Mouse (Mus musculus): Measurements from ENCODE around the gene 3110009E18Rik. TPM values are rescaled to one million over a fixed set of nuclear protein-coding genes. Genes with fewer than 3 reads are reported as not detected.

Gene 3110009E18Rik
- 10.1 TPM for polyA plus RNA-seq (2014; fragmentation: Illumina TruSeq; extraction: RNeasy Lipid Tissue Mini Kit (QIAGEN cat#74804); ENCODE audit: insufficient read depth, low read depth, low replicate concordance)

GRCm38 (mm10) chr1:120120969-120121811, at the start of gene 3110009E18Rik, which contains the start of gene Dbi:
Gene 3110009E18Rik, plus strand, starts transcription at chr1:120121187.
Gene Dbi, minus strand, starts transcription at chr1:120121078.

DNA sequence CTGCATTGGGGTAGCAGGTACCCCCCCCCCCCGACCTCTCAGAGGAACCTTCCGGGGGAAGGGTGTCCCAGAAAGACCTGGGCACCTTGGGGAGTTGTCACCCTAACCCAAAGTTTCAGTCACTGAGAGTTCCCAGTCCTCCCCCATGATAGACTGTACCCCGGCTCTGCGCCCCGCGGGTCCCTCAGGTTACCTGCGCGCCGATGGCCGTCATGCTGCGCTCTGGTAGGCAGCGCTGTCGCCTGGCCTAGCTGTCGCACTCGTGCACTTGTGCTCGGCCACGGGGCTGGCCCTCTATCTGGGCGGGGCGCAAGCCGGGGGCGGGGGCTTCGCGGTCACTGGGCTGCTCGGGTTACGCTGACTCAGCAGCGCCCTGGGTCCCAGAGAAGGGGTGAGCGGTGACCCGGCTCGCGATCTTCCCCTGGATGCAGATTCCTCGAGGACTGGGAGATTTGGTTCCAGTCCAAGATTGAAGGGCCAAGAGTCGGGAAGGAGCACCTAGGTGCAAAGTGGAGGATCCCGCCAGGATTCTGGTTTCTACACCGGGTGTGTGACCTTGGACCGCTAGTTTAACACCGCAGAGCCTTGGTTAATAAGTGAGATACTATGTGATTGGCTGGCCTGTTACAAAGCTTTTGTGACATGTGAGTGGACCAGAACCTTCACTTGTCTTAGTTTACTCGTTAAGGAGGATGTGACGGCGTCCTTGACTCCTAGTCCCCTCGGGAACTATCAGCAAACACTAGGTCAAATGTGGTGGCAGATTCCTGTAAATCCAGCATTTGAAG, 47.3 kb upstream of the 3110009E18Rik start, which contains the start of gene Tmem37:
Gene Tmem37, minus strand, starts transcription at position 556 of the 788 bp plus-strand sequence.

Other genes with a start within 250 kb of the 3110009E18Rik start
- gene Tmem177, start 208.0 kb upstream of the 3110009E18Rik start, polyA plus RNA-seq (2014; fragmentation: Illumina TruSeq; extraction: RNeasy Lipid Tissue Mini Kit (QIAGEN cat#74804); ENCODE audit: insufficient read depth, low read depth, low replicate concordance), result 3.7 TPM
- 1.2 TPM for gene Cfap221, start 124.0 kb upstream of the 3110009E18Rik start, polyA plus RNA-seq (2014; fragmentation: Illumina TruSeq; extraction: RNeasy Lipid Tissue Mini Kit (QIAGEN cat#74804); ENCODE audit: insufficient read depth, low read depth, low replicate concordance)
- gene Sctr, start 114.3 kb upstream of the 3110009E18Rik start, polyA plus RNA-seq (2014; fragmentation: Illumina TruSeq; extraction: RNeasy Lipid Tissue Mini Kit (QIAGEN cat#74804); ENCODE audit: insufficient read depth, low read depth, low replicate concordance), result 0.14 TPM
- gene Tmem37, start 47.1 kb upstream of the 3110009E18Rik start, polyA plus RNA-seq (2014; fragmentation: Illumina TruSeq; extraction: RNeasy Lipid Tissue Mini Kit (QIAGEN cat#74804); ENCODE audit: insufficient read depth, low read depth, low replicate concordance), result 36.4 TPM
- 599 TPM for gene Dbi, start 109 bp upstream of the 3110009E18Rik start, polyA plus RNA-seq (2014; fragmentation: Illumina TruSeq; extraction: RNeasy Lipid Tissue Mini Kit (QIAGEN cat#74804); ENCODE audit: insufficient read depth, low read depth, low replicate concordance)
- 11.5 TPM for gene Steap3, start 151.5 kb downstream of the 3110009E18Rik start, polyA plus RNA-seq (2014; fragmentation: Illumina TruSeq; extraction: RNeasy Lipid Tissue Mini Kit (QIAGEN cat#74804); ENCODE audit: insufficient read depth, low read depth, low replicate concordance)
- gene C1ql2, start 219.4 kb downstream of the 3110009E18Rik start, polyA plus RNA-seq (2014; fragmentation: Illumina TruSeq; extraction: RNeasy Lipid Tissue Mini Kit (QIAGEN cat#74804); ENCODE audit: insufficient read depth, low read depth, low replicate concordance), result 0.11 TPM

Measured in lung, adult 10 weeks (tissue).